In the genomic region with DNA sequence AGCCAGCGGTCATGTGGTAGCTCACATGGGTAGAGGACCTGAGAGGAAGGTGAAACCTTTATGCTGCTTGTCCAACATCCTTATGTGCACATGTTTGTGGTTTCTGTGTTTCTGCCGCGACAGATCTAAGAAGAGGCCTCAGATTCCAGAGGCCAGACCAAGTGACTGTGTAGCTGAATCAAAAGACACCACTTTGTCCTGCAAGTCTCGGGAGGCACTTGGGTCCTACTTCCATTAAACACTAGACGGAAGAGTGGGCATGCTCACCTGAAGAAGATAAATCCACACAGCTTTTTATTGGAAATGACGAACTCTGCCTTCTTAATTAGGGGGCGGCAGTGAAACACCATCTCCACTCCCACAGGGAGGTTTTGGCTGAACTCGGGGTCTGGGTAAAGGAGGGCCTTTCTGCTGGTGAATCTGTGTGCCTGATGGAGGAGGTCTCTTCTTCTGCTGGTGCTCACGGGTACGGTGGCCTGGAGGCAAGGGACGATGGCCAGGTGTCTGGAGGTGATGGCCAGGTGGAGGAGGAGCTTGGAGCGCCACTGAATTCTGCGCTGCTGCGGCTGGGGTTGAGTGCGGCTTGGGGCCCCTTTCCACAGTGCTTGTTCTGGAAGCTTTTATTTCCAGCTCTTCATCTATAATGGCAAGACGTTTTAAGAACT, we compare ENCODE assay signal across 27 mouse cellular contexts. TPM values are rescaled to one million over a fixed set of nuclear protein-coding genes. Genes with fewer than 3 reads are reported as not detected.
A peak's percentile ranks its signal among the peaks of the same experiment; 100 is the strongest.
DNase-seq lines count a peak whose midpoint lies in the region; ATAC-seq and TF ChIP-seq lines count a peak whose summit lies in the region.
"Had no signal": no experiment of that assay in that cellular context is flagged by ENCODE, and none has a peak within 500 bp of the region (broad histone marks: within the 10 kb centered on the region; RNA-seq: fewer than 3 reads in every experiment).

No protein-coding gene starts in this region.

- DNase-seq in CD4-positive, CD25-positive, alpha-beta regulatory T cell, adult 2 months (ENCODE audit: low read depth, low spot score): peak; percentile 54
- no peak for DNase-seq in heart, postnatal 0 days (ENCODE audit: low spot score)
- peak; percentile 44 for DNase-seq in thymus, postnatal 14 days
- DNase-seq in thymus, postnatal 0 days (ENCODE audit: low spot score): no peak
- peak; percentile 62 for DNase-seq in naive thymus-derived CD4-positive, alpha-beta T cell, adult 2 months (ENCODE audit: low read depth)
- no peak for DNase-seq in lung, adult 2 months
- DNase-seq: adrenal gland, postnatal 10 days; adrenal gland, postnatal 36 days; cerebellum, adult 18-20 months; cerebellum, adult 9-10 months; cerebellum, postnatal 14 days; gastrocnemius, adult 2 months; gastrocnemius, postnatal 14 days had no signal

- WGBS in heart, postnatal 0 days: 84% methylated on average over 16 of the region's 16 CpGs
- WGBS in heart, embryonic 11.5 days (ENCODE audit: insufficient replicate concordance): 82% methylated on average over 16 of the region's 16 CpGs
- WGBS in lung, adult 2 months: 87% methylated on average over 16 of the region's 16 CpGs

- ATAC-seq in CD4-positive, CD25-positive, alpha-beta regulatory T cell, adult 4 months: no peak
- no peak for ATAC-seq in heart, postnatal 0 days (ENCODE audit: insufficient read depth, low read depth)
- ATAC-seq in heart, embryonic 11.5 days (replicated peaks; ENCODE audit: insufficient number of reproducible peaks, low FRiP score, low TSS enrichment): no peak
- ATAC-seq: forebrain, embryonic 13.5 days; forebrain, embryonic 16.5 days; intestine, embryonic 15.5 days; Patski had no signal

- no peak overlapping the region for H3K4me3 ChIP-seq in heart, postnatal 0 days (ENCODE audit: low read depth, low read length)
- H3K4me3 ChIP-seq in heart, embryonic 11.5 days (ENCODE audit: low read depth, low read length): no peak overlapping the region
- no peak overlapping the region for H3K4me3 ChIP-seq in lung, adult 2 months (replicated peaks; ENCODE audit: extremely low read depth, low read depth, low read length)
- H3K4me3 ChIP-seq: forebrain, embryonic 10.5 days; forebrain, embryonic 13.5 days; gastrocnemius, adult 2 months; heart, adult 2 months; heart, embryonic 10.5 days; hindbrain, embryonic 12.5 days; hindbrain, embryonic 15.5 days; intestine, embryonic 15.5 days had no signal

- H3K27me3 ChIP-seq in heart, postnatal 0 days (ENCODE audit: control insufficient read depth, insufficient read depth, low read length): no peaks in the 10 kb centered on the region
- no peaks in the 10 kb centered on the region for H3K27me3 ChIP-seq in heart, embryonic 11.5 days (ENCODE audit: control insufficient read depth, insufficient read depth, low read length)
- H3K27me3 ChIP-seq: forebrain, embryonic 13.5 days; hindbrain, embryonic 12.5 days; hindbrain, embryonic 15.5 days; intestine, embryonic 15.5 days had no signal

- no peaks in the 10 kb centered on the region for H3K9me3 ChIP-seq in heart, postnatal 0 days (replicated peaks; ENCODE audit: control insufficient read depth, low read length)
- H3K9me3 ChIP-seq in heart, embryonic 11.5 days (replicated peaks; ENCODE audit: control insufficient read depth, low read length): no peaks in the 10 kb centered on the region
- H3K9me3 ChIP-seq: forebrain, embryonic 10.5 days; forebrain, embryonic 13.5 days; heart, embryonic 10.5 days; hindbrain, embryonic 12.5 days; hindbrain, embryonic 15.5 days; intestine, embryonic 15.5 days had no signal

- no peak overlapping the region for H3K4me2 ChIP-seq in heart, postnatal 0 days (ENCODE audit: low read depth, low read length)
- H3K4me2 ChIP-seq in heart, embryonic 11.5 days: no peak overlapping the region
- H3K4me2 ChIP-seq: forebrain, embryonic 13.5 days; hindbrain, embryonic 12.5 days; hindbrain, embryonic 15.5 days; intestine, embryonic 15.5 days had no signal

- TF ChIP-seq EP300 in heart, postnatal 0 days (IDR thresholded peaks at IDR 0.05; ENCODE audit: low read depth): no peak

- H3K36me3 ChIP-seq in heart, postnatal 0 days (replicated peaks; ENCODE audit: control insufficient read depth, insufficient read depth, low read length): no peaks in the 10 kb centered on the region
- no peaks in the 10 kb centered on the region for H3K36me3 ChIP-seq in heart, embryonic 11.5 days (ENCODE audit: control insufficient read depth, insufficient read depth, low read length)
- H3K36me3 ChIP-seq: forebrain, embryonic 10.5 days; heart, embryonic 10.5 days; hindbrain, embryonic 12.5 days; hindbrain, embryonic 15.5 days; intestine, embryonic 15.5 days had no signal

- H3K27ac ChIP-seq in heart, postnatal 0 days (ENCODE audit: low read depth): peak overlapping the region; percentile 21; the same call in 1 of the 2 replicates
- no peak overlapping the region for H3K27ac ChIP-seq in heart, embryonic 11.5 days (ENCODE audit: low read depth, low read length)
- H3K27ac ChIP-seq: forebrain, embryonic 10.5 days; forebrain, embryonic 13.5 days; gastrocnemius, adult 2 months; heart, adult 2 months; heart, embryonic 10.5 days; hindbrain, embryonic 12.5 days; hindbrain, embryonic 15.5 days; intestine, embryonic 15.5 days had no signal

- no peaks in the 10 kb centered on the region for H3K4me1 ChIP-seq in heart, postnatal 0 days (ENCODE audit: control insufficient read depth, insufficient read depth)
- H3K4me1 ChIP-seq in heart, embryonic 11.5 days (ENCODE audit: control insufficient read depth, insufficient read depth, low read length): no peaks in the 10 kb centered on the region
- H3K4me1 ChIP-seq in lung, adult 2 months (ENCODE audit: control insufficient read depth, insufficient read depth, low read length): peaks cover 13% of the 10 kb centered on the region

- TF ChIP-seq POLR2A in lung, adult 2 months (IDR thresholded peaks at IDR 0.05; ENCODE audit: borderline replicate concordance, extremely low read depth, low read depth, low read length): no peak

- no peak for TF ChIP-seq CTCF in heart, postnatal 0 days (IDR thresholded peaks at IDR 0.05; ENCODE audit: low read depth)
- TF ChIP-seq CTCF in lung, adult 2 months (IDR thresholded peaks at IDR 0.05; ENCODE audit: insufficient read depth, low read length): no peak

- no peak overlapping the region for H3K9ac ChIP-seq in heart, postnatal 0 days (replicated peaks; ENCODE audit: low read depth, low read length)
- H3K9ac ChIP-seq in heart, embryonic 11.5 days (ENCODE audit: low read depth, low read length): no peak overlapping the region
- H3K9ac ChIP-seq: forebrain, embryonic 13.5 days; hindbrain, embryonic 12.5 days; hindbrain, embryonic 15.5 days; intestine, embryonic 15.5 days had no signal

RNA-seq across cellular contexts. Expression of a gene that starts 12.0 kb away (rescaled TPM):
- polyA plus RNA-seq in CD4-positive, CD25-positive, alpha-beta regulatory T cell, adult 4 months (2017; shearing (Covaris generic)): 1,000 to 10,000 TPM; 1,558 to 1,756 TPM
- 0.62 TPM in 1 of 2 replicates, not detected in the other for total RNA-seq in heart, postnatal 0 days (2014; rRNA removed; ENCODE audit: low replicate concordance)
- 0.19 TPM in 1 of 2 replicates, not detected in the other for polyA plus RNA-seq in heart, postnatal 0 days (2015; fragmentation: Nextera tagmentation; extraction: Ambion mirVana)
- polyA plus RNA-seq in heart, embryonic 11.5 days (2014; fragmentation: Nextera tagmentation; extraction: Ambion mirVana): 0.20 TPM in 1 of 2 replicates, not detected in the other
- 236 and 256 TPM in 2 replicates for polyA plus RNA-seq in thymus, postnatal 0 days (2015; fragmentation: Nextera tagmentation; extraction: Ambion mirVana)
- polyA plus RNA-seq in lung, adult 2 months (2012; rRNA removed): 10.7 and 11.4 TPM in 2 replicates
- total RNA-seq: gastrocnemius, adult 2 months had no signal
- polyA plus RNA-seq: embryonic facial prominence, embryonic 11.5 days; embryonic facial prominence, embryonic 14.5 days; forebrain, embryonic 10.5 days; forebrain, embryonic 13.5 days; heart, embryonic 14.5 days; hindbrain, embryonic 12.5 days; hindbrain, embryonic 15.5 days; Patski had no signal

Comparison
In these comparisons a context has a peak if more than half of its experiments do, and no peak if none do; other contexts are left out.
1. DNase-seq: peak in CD4-positive, CD25-positive, alpha-beta regulatory T cell, adult 2 months (single experiment), thymus, postnatal 14 days (single experiment) and naive thymus-derived CD4-positive, alpha-beta T cell, adult 2 months (single experiment); none in heart, postnatal 0 days (single experiment), thymus, postnatal 0 days (single experiment) and lung, adult 2 months (single experiment).
2. RNA of a gene that starts 12.0 kb away (polyA plus RNA-seq): 1,558 to 1,756 TPM in CD4-positive, CD25-positive, alpha-beta regulatory T cell, adult 4 months and 236 to 256 TPM in thymus, postnatal 0 days; 10.7 to 11.4 TPM in lung, adult 2 months, 0.20 TPM in heart, embryonic 11.5 days and 0.19 TPM in heart, postnatal 0 days; every median in the first group is over 10 times any median in the second.